Comparison of ENCODE assay signal across 14 mouse cellular contexts in genomic region chr17:47805047-47805835, GRCm38 (mm10). TPM values are rescaled to one million over a fixed set of nuclear protein-coding genes. Genes with fewer than 3 reads are reported as not detected.
DNase-seq lines count a peak whose midpoint lies in the region; ATAC-seq and TF ChIP-seq lines count a peak whose summit lies in the region.
"Had no signal": no experiment of that assay in that cellular context is flagged by ENCODE, and none has a peak within 500 bp of the region (broad histone marks: within the 10 kb centered on the region; RNA-seq: fewer than 3 reads in every experiment).

No protein-coding gene starts in this region.

- H3K4me3 ChIP-seq in kidney, embryonic 14.5 days (ENCODE audit: low read length), result no peak overlapping the region
- H3K4me3 ChIP-seq in E14TG2a.4 (replicated peaks; ENCODE audit: low read length) (peak overlapping the region; percentile 24; the same call in 1 of the 2 replicates), ES-E14 (ENCODE audit: insufficient read depth in 1 of 2, low read depth in 1 of 2, low read length in 2 of 2, poor library complexity in 1 of 2, severe bottlenecking in 1 of 2) (peak overlapping the region; percentile 17 to 29; a peak in 2 of 4 replicates)
- no peak overlapping the region for H3K4me3 ChIP-seq in kidney, embryonic 16.5 days (ENCODE audit: low read length)
- H3K4me3 ChIP-seq: embryonic facial prominence, embryonic 15.5 days; forebrain, embryonic 13.5 days; heart, adult 2 months; limb, embryonic 15.5 days had no signal

- DNase-seq in kidney, postnatal 10 days, result no peak
- no peak for DNase-seq in ES-E14 (ENCODE audit: low read depth, low spot score)
- DNase-seq in adrenal gland, postnatal 14 days, result no peak
- no peak for DNase-seq in adrenal gland, adult 18-20 months (ENCODE audit: low spot score in 2 of 2)
- DNase-seq: cerebellum, adult 9-11 months; heart, adult 2 months; spleen, adult 18-20 months had no signal

- 0 out of 2 replicates have a peak, but pooled peaks cover 4% of the 10 kb centered on the region for H3K27me3 ChIP-seq in kidney, embryonic 14.5 days (ENCODE audit: control insufficient read depth, insufficient read depth, low read length)
- H3K27me3 ChIP-seq in E14TG2a.4 (ENCODE audit: insufficient read depth, low read length), result peaks cover 48% of the 10 kb centered on the region
- peaks cover 24% of the 10 kb centered on the region for H3K27me3 ChIP-seq in kidney, embryonic 16.5 days (ENCODE audit: insufficient read depth, low read length)
- H3K27me3 ChIP-seq: embryonic facial prominence, embryonic 15.5 days; limb, embryonic 15.5 days had no signal

- no peaks in the 10 kb centered on the region for H3K9me3 ChIP-seq in kidney, embryonic 14.5 days (ENCODE audit: control insufficient read depth, low read length)
- H3K9me3 ChIP-seq in E14TG2a.4 (ENCODE audit: low read length) (no peaks in the 10 kb centered on the region), ES-E14 (ENCODE audit: control insufficient read depth, insufficient read depth, low read depth, low read length) (no peaks in the 10 kb centered on the region)
- H3K9me3 ChIP-seq in kidney, embryonic 16.5 days (ENCODE audit: low read length), result no peaks in the 10 kb centered on the region; the same call in 1 of the 2 replicates
- H3K9me3 ChIP-seq: embryonic facial prominence, embryonic 15.5 days; forebrain, embryonic 13.5 days; limb, embryonic 15.5 days had no signal

- H3K9ac ChIP-seq in kidney, embryonic 14.5 days (ENCODE audit: low read depth, low read length), result 0 out of 2 replicates have a peak overlapping the region, but pooled peaks have one; percentile 28
- no peak overlapping the region for H3K9ac ChIP-seq in ES-E14 (ENCODE audit: insufficient read depth, low read depth, low read length, poor library complexity, severe bottlenecking)
- H3K9ac ChIP-seq in kidney, embryonic 16.5 days (replicated peaks; ENCODE audit: low read length), result no peak overlapping the region; the same call in 1 of the 2 replicates
- H3K9ac ChIP-seq: embryonic facial prominence, embryonic 15.5 days; forebrain, embryonic 13.5 days; limb, embryonic 15.5 days had no signal

- no peak overlapping the region for H3K4me2 ChIP-seq in kidney, embryonic 14.5 days (replicated peaks; ENCODE audit: low read depth, low read length)
- no peak overlapping the region for H3K4me2 ChIP-seq in kidney, embryonic 16.5 days (replicated peaks; ENCODE audit: low read depth, low read length)
- H3K4me2 ChIP-seq: forebrain, embryonic 13.5 days; limb, embryonic 15.5 days had no signal

- H3K27ac ChIP-seq in kidney, embryonic 14.5 days (ENCODE audit: low read depth, low read length), result no peak overlapping the region
- no peak overlapping the region for H3K27ac ChIP-seq in ES-E14 (ENCODE audit: insufficient read depth, low read depth, low read length, poor library complexity, severe bottlenecking)
- H3K27ac ChIP-seq in kidney, embryonic 16.5 days (ENCODE audit: low read length), result no peak overlapping the region; the same call in 1 of the 2 replicates
- H3K27ac ChIP-seq: forebrain, embryonic 13.5 days; heart, adult 2 months; hindbrain, postnatal 0 days had no signal

- WGBS in kidney, embryonic 14.5 days, result 29% methylated on average over 13 of the region's 13 CpGs
- WGBS in kidney, embryonic 16.5 days, result 32% methylated on average over 13 of the region's 13 CpGs

- in situ Hi-C loops in ES-E14 (cut with MboI; ENCODE audit: low sequenced_read_pairs in 2 of 2, unreplicated experiment in 2 of 2), result no loop called here

- H3K4me1 ChIP-seq in kidney, embryonic 14.5 days (ENCODE audit: control insufficient read depth, insufficient read depth, low read length), result peaks cover 21% of the 10 kb centered on the region; the same call in 1 of the 2 replicates
- H3K4me1 ChIP-seq in E14TG2a.4 (replicated peaks; ENCODE audit: low read depth, low read length) (peaks cover 64% of the 10 kb centered on the region), ES-E14 (ENCODE audit: control insufficient read depth in 2 of 2, insufficient read depth in 2 of 2, low read length in 2 of 2, poor library complexity in 1 of 2) (peaks cover 2 to 27% of the 10 kb centered on the region in 2 experiments; a peak in 2 of 4 replicates)
- H3K4me1 ChIP-seq in kidney, embryonic 16.5 days (ENCODE audit: insufficient read depth, low read length), result peaks cover 19% of the 10 kb centered on the region

- no peak for ATAC-seq in kidney, embryonic 14.5 days (ENCODE audit: low FRiP score, low TSS enrichment)
- peak; percentile 8; the same call in 1 of the 2 replicates for ATAC-seq in kidney, embryonic 16.5 days (ENCODE audit: low FRiP score, low TSS enrichment)
- ATAC-seq: forebrain, embryonic 13.5 days; hindbrain, postnatal 0 days had no signal

- no peak for TF ChIP-seq CTCF in E14TG2a.4 (conservative IDR thresholded peaks at IDR 0.05; ENCODE audit: low read length)

- H3K36me3 ChIP-seq in kidney, embryonic 14.5 days (ENCODE audit: control insufficient read depth, insufficient read depth, low read length), result no peaks in the 10 kb centered on the region
- H3K36me3 ChIP-seq in E14TG2a.4 (ENCODE audit: insufficient read depth, low read length) (no peaks in the 10 kb centered on the region), ES-E14 (ENCODE audit: control insufficient read depth, insufficient read depth, low read length, poor library complexity, severe bottlenecking) (no peaks in the 10 kb centered on the region)
- no peaks in the 10 kb centered on the region for H3K36me3 ChIP-seq in kidney, embryonic 16.5 days (ENCODE audit: insufficient read depth, low read length)
- H3K36me3 ChIP-seq: embryonic facial prominence, embryonic 15.5 days; limb, embryonic 15.5 days had no signal

TF ChIP-seq in ES-E14, 5 proteins besides CTCF, POLR2A, EP300 and RAD21:
- TF ChIP-seq CHD2 (IDR thresholded peaks at IDR 0.05; ENCODE audit: low read depth, low read length), result no peak

RNA-seq across cellular contexts. Expression of gene Mdfi, which starts 29.2 kb away (rescaled TPM):
- 15.7 and 26.1 TPM in 2 replicates for polyA plus RNA-seq in kidney, embryonic 14.5 days (2014; fragmentation: Nextera tagmentation; extraction: Ambion mirVana)
- 15.6 and 25.0 TPM in 2 replicates for total RNA-seq in ES-E14 (2012; rRNA removed)
- polyA plus RNA-seq in kidney, embryonic 16.5 days (2015; fragmentation: Nextera tagmentation; extraction: Ambion mirVana), result 13.9 and 14.0 TPM in 2 replicates
- 3.9 and 4.3 TPM in 2 replicates for total RNA-seq in adrenal gland, postnatal 14 days (2021)
- 1 to 10 TPM in 1 of 2 experiments, under 1 TPM in 1; 0.42 to 1.2 TPM for total RNA-seq in adrenal gland, adult 18-20 months (2021)

Comparison
In these comparisons a context has a peak if more than half of its experiments do, and no peak if none do; other contexts are left out.
1. H3K4me3 ChIP-seq: peak in E14TG2a.4 (single experiment) and ES-E14 (2 of 2); none in kidney, embryonic 14.5 days (single experiment) and kidney, embryonic 16.5 days (single experiment).